Mouse (Mus musculus) cortical plate, adult 2 months (tissue): ENCODE results near the gene Ephb2. TPM values are rescaled to one million over a fixed set of nuclear protein-coding genes. Genes with fewer than 3 reads are reported as not detected.

ENCODE experiments used
- H3K27ac ChIP-seq: fragments of 200-500 bp; 2 replicates; pipeline ENCODE4 v1.5.1; 2012; ENCODE audit warnings: low read length, control low read depth, inconsistent platforms; ENCODE audit not compliant: insufficient read depth
- H3K4me1 ChIP-seq: fragments of 200-500 bp; 2 replicates; pipeline ENCODE4 v1.6.1; 2011; ENCODE audit warnings: low read length; ENCODE audit not compliant: control insufficient read depth, insufficient read depth
- H3K4me3 ChIP-seq: fragments of 200-500 bp; 2 replicates; pipeline ENCODE4 v1.5.1; 2011; ENCODE audit warnings: mild to moderate bottlenecking, low read length, control low read depth; ENCODE audit not compliant: insufficient read depth
- CTCF ChIP-seq: fragments of 200-500 bp; IDR thresholded peaks from 2 replicates; pipeline ENCODE4 v1.5.1; 2011; ENCODE audit warnings: mild to moderate bottlenecking, control low read depth, low read length; ENCODE audit not compliant: insufficient read depth; ENCODE audit errors: extremely low read depth
- POLR2A ChIP-seq: fragments of 200-500 bp; IDR thresholded peaks from 2 replicates; pipeline ENCODE4 v1.6.1; 2011; ENCODE audit warnings: mild to moderate bottlenecking, low read length, control low read depth; ENCODE audit not compliant: insufficient read depth; ENCODE audit errors: extremely low read depth
- polyA plus RNA-seq: library from polyadenylated mRNA; depleted of rRNA; stranded (reverse); fragments of >200 nt; gene quantifications from 2 replicates; pipeline ENCODE4 v1.2.3, GENCODE M21; 2012

Gene Ephb2
- polyA plus RNA-seq, 1 experiment = 17.1 TPM

DNA sequence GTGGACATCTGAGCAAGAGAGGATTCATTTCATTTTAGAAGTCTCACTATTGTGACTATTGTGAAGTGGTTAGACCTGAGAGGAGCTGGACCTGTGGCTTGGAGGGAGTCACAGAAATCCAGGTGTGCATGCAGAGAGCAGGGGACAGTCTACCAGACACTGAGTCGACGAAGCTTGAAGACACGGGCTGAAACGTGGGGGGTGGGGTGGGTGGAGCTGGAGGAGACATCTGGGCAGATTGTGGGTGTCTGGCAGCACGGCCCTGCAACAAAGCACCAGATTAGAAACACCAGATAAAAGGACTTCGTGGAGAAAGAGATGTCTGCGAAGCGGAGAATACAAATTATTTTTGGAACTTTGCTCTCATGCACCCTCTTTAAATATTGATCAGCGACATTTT, 27.7 kb upstream of the Ephb2 start:
- TF ChIP-seq CTCF = no peak
- TF ChIP-seq POLR2A = no peak
- peaks cover 2% of the 10 kb centered on the region for H3K4me1 ChIP-seq
- no peak overlapping the region for H3K27ac ChIP-seq
- H3K4me3 ChIP-seq = no peak overlapping the region

DNA sequence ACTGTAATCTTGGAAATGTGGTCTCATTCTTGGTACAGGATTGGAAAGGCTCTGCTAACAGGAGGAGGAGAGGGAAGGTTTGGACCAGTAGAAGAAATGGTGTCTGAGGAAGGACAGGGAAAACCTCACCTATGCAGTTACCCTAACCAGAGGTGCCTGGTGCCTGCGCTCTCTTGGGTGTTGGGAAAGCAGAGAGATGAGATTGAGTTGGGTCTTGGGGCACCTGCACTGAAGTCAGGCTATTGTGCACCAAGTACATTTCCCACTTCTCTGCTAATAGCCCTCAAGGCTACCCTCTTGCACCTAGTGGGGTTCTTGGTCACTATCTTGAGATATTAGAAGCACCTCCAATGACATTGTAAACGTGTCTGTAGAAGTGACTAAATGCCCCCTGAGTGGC, 26.6 kb upstream of the Ephb2 start:
- Histone ChIP-seq H3K27ac (no peak overlapping the region), H3K4me1 (peaks cover 2% of the 10 kb centered on the region), H3K4me3 (no peak overlapping the region)
- TF ChIP-seq CTCF = no peak
- TF ChIP-seq POLR2A = no peak

DNA sequence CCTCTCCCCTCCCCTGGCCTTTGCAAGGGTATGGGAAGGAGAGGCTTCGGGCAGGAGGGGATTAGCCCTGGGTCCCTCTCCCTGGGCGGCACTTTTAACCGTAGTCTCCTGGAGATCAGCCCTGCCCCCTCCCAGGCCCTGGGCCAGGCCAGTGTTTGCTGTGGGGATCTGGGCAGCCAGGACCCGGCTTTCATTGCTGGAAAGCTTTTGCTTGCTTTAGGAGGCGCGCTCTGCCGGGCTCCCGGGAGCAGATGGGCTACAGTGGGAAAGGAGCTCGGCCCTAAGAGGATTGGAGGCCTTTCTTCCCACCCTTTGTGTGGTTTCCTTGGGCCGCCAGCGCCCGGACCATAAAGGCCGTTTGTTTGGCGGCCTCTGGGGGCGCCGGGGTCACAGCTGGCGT, 26.0 kb upstream of the Ephb2 start:
- TF ChIP-seq CTCF = no peak
- no peak for TF ChIP-seq POLR2A
- peaks cover 2% of the 10 kb centered on the region for H3K4me1 ChIP-seq
- H3K27ac ChIP-seq = no peak overlapping the region
- no peak overlapping the region for H3K4me3 ChIP-seq

DNA sequence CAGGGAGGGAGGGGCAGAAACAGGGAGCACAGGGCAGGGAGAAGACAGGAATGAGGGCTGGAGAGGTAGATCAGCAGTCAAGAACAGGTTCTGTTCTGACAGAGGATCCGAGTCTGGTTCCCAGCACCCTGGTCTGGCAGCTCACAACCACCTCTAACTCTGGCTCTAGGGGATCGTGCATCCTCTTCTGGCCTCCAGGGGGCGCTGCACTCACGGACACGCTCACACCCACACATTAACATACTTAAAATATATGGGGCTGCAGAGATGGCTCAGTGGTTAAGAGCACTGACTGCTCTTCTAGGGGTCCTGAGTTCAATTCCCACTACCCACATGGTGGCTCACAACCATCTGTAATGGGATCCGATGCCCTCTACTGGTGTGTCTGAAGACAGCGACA, 24.2 kb upstream of the Ephb2 start:
- H3K27ac ChIP-seq = no peak overlapping the region
- no peak overlapping the region for H3K4me3 ChIP-seq
- no peak for TF ChIP-seq CTCF
- no peak for TF ChIP-seq POLR2A
- peaks cover 2% of the 10 kb centered on the region for H3K4me1 ChIP-seq

DNA sequence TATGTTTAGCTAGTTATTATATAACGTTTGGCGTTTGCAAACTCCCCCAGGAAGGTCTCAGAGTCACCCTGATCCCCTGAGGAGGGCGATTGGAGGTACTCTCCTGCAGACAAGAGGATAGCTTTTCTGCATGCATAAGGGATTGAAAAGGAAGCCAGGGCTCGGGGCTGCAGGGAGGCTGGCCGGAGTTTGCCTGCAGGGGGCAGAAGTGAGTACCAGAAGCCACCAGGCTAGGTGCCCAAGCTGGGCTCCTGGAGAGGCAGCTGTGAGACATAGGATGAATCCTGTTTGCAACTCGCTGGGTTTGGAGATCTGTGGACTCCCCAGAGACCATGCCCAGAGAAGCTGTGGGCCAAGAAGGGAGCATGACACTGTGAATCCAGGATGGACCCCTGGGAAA, 19.3 kb upstream of the Ephb2 start:
- Histone ChIP-seq H3K4me1 (no peaks in the 10 kb centered on the region), H3K27ac (no peak overlapping the region), H3K4me3 (no peak overlapping the region)
- TF ChIP-seq CTCF (peak; percentile 30), POLR2A (no peak)

DNA sequence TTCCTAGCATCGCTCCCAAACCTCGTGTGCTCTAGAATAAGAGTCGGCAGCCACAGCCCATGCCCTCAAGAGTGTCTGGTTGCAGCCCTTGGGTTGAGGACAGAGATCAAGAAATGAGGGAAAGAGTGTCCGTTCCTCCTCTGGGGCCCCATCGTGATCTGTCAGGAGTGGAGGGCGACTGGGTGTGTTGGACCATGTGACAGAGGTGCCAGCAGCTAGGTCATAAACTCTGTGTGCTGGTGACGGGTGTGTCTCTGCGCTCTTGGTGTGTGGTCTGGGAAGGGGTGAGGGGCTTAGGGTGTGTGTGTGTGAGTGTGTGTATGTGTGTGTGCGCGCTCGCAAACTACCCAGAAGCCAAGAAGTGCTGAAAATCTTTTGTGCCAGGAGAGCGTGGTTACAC, 17.2 kb upstream of the Ephb2 start:
- TF ChIP-seq CTCF (no peak), POLR2A (no peak)
- H3K4me3 ChIP-seq = no peak overlapping the region
- peaks cover 2% of the 10 kb centered on the region; the same call in 1 of the 2 replicates for H3K4me1 ChIP-seq
- H3K27ac ChIP-seq = no peak overlapping the region

DNA sequence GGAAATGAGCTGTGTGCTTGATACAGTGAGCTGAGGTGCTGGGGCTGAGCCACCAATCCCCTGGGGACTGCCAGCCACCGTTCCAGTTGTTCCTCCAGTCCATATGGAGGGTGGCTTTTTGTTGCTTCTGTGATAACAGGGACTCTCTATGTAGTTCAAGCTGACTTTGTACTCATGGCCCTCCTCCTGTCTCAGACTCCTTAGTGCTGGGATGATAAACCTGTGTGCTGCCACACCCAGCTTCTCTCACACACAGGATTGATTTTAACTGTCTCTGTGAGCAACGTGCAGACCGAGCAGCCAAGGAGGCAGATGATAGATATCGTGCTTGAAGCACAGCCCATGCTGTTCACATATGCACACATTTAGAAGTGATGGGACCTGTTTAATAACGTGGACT, 16.3 kb upstream of the Ephb2 start:
- H3K4me3 ChIP-seq = no peak overlapping the region
- no peak for TF ChIP-seq CTCF
- no peak for TF ChIP-seq POLR2A
- peaks cover 2% of the 10 kb centered on the region; the same call in 1 of the 2 replicates for H3K4me1 ChIP-seq
- no peak overlapping the region for H3K27ac ChIP-seq

DNA sequence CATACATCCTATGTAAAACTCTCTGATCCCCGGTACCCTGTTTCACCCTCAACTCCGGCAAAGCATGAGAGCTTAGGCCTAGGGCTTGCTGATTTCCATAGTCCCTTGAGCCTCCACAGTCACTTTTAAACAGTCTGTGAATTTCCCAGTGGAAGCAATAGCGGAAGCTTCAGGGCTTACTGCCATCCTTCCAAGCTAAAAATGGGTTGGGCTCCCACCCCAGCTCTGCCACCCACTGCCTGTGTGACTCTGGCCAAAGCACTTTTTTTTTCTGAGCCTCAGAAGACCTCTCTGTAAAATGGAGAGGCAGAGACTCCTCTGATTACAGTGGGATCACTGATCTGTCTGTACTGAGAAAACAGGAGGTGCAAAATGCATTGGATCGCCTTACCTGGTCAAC, 12.8 kb upstream of the Ephb2 start:
- peaks cover 2% of the 10 kb centered on the region; the same call in 1 of the 2 replicates for H3K4me1 ChIP-seq
- H3K4me3 ChIP-seq = no peak overlapping the region
- TF ChIP-seq CTCF = no peak
- no peak for TF ChIP-seq POLR2A
- no peak overlapping the region for H3K27ac ChIP-seq

DNA sequence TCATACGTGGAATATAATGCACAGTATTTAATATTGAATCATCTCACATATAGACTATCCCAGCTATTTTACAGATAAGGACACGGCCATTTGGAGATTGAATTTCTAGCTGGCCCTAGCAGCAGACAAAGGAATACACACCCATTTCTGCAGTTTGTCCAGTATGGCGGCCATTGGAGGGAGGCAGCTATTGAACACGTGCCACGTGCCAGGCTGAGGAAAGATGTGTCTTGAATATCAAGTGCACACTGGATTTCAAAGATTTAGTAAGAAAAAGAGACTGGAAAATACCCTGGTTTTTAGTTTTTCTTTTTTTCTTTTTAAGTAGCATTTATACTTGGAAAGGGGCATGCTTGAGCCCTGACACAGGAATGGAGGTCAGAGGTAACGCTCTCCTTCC, 11.4 kb upstream of the Ephb2 start:
- no peak overlapping the region for H3K27ac ChIP-seq
- TF ChIP-seq POLR2A (no peak), CTCF (no peak)
- H3K4me3 ChIP-seq = no peak overlapping the region
- H3K4me1 ChIP-seq = peaks cover 2% of the 10 kb centered on the region; the same call in 1 of the 2 replicates

DNA sequence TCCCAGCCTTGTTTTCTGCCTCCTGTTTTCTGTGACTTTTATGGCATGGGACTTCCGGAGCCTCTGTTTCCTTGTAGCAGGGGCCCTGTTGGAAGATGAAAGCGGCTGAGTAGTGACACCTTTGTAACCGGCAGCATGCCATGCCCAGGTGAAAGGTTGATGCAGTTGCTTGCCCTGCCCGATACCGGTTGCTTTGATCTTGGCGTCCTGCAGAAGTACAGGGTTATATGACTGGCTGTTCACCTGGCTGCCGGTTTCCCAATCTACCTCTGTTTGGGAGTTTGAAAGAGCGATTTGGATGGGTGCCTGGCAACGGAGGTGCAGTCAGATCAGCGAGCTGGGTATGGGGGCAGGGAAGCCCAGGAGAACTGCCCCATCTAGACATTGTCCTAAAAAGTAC, 7.0 kb upstream of the Ephb2 start:
- H3K4me3 ChIP-seq = no peak overlapping the region
- TF ChIP-seq CTCF (no peak), POLR2A (no peak)
- no peaks in the 10 kb centered on the region for H3K4me1 ChIP-seq
- H3K27ac ChIP-seq = no peak overlapping the region
